ENCODE assay signal across 11 mouse cellular contexts in the genomic region with DNA sequence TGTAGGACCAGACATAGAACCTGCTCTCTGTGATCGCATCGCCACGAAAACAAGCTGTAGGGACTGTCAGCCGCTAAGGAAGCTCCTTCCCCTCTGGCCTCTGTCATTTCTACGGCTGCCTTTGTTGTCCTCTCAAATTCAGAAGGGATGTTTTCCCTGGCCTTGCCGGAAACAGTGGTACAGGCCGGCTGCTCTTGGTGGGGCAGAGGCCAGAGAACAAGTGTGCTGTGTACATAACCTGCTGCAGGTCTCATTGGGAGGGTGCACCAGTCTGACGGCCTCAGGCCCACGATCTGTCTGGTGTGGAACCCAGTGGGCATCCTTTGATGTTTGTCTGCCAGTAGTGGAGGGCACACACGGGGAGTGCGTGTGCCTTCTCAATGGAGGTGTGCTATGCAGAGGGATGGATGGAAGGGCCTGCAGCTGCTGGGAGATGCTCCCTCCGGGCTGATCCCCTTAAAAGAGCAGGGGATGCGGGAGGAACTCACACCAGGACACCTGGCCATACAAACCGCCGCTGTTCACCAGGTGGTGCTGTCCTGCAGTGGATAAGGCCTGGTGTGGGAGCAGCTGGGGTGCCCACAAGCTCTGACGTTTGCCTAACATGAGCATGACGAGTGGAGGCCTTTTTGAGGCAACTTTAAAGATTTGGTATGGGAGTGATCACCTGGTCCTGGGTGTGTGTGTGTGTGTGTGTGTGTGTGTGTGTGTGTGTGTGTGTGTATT.
DNase-seq lines count a peak whose midpoint lies in the region; ATAC-seq and TF ChIP-seq lines count a peak whose summit lies in the region.
"Had no signal": no experiment of that assay in that cellular context is flagged by ENCODE, and none has a peak within 500 bp of the region (broad histone marks: within the 10 kb centered on the region; RNA-seq: fewer than 3 reads in every experiment).

No protein-coding gene starts in this region.

- no peak for ATAC-seq in hindbrain, embryonic 14.5 days (ENCODE audit: low FRiP score)
- ATAC-seq in intestine, embryonic 14.5 days (replicated peaks; ENCODE audit: low FRiP score, low TSS enrichment, low read depth), result no peak
- peak; percentile 37; the same call in 1 of the 2 replicates for ATAC-seq in liver, embryonic 13.5 days (ENCODE audit: low read depth)

- no peak overlapping the region for H3K9ac ChIP-seq in hindbrain, embryonic 14.5 days
- H3K9ac ChIP-seq in intestine, embryonic 14.5 days (ENCODE audit: low read length), result no peak overlapping the region
- H3K9ac ChIP-seq in liver, embryonic 13.5 days, result no peak overlapping the region
- H3K9ac ChIP-seq: midbrain, embryonic 12.5 days had no signal

- peak overlapping the region; percentile 35; the same call in 1 of the 2 replicates for H3K27ac ChIP-seq in hindbrain, embryonic 10.5 days
- H3K27ac ChIP-seq in hindbrain, embryonic 14.5 days, result no peak overlapping the region
- peak overlapping the region; percentile 18; the same call in 1 of the 2 replicates for H3K27ac ChIP-seq in intestine, embryonic 14.5 days (ENCODE audit: low read depth)
- no peak overlapping the region for H3K27ac ChIP-seq in liver, embryonic 13.5 days
- no peak overlapping the region for H3K27ac ChIP-seq in left cerebral cortex, adult 2 months
- H3K27ac ChIP-seq: midbrain, embryonic 12.5 days had no signal

- no peak overlapping the region for H3K4me2 ChIP-seq in hindbrain, embryonic 14.5 days (replicated peaks)
- no peak overlapping the region for H3K4me2 ChIP-seq in intestine, embryonic 14.5 days (ENCODE audit: low read length)
- H3K4me2 ChIP-seq in liver, embryonic 13.5 days, result no peak overlapping the region
- H3K4me2 ChIP-seq: midbrain, embryonic 12.5 days had no signal

- WGBS in hindbrain, embryonic 10.5 days, result 38% methylated on average over 17 of the region's 17 CpGs
- WGBS in hindbrain, embryonic 14.5 days, result 45% methylated on average over 17 of the region's 17 CpGs
- 48% methylated on average over 17 of the region's 17 CpGs for WGBS in intestine, embryonic 14.5 days
- 50% methylated on average over 17 of the region's 17 CpGs for WGBS in liver, embryonic 13.5 days (ENCODE audit: insufficient replicate concordance)

- H3K4me1 ChIP-seq in hindbrain, embryonic 10.5 days (replicated peaks), result peaks cover 57% of the 10 kb centered on the region
- H3K4me1 ChIP-seq in hindbrain, embryonic 14.5 days (replicated peaks; ENCODE audit: control insufficient read depth, insufficient read depth, low read length), result 0 out of 2 replicates have a peak, but pooled peaks cover 2% of the 10 kb centered on the region
- H3K4me1 ChIP-seq in intestine, embryonic 14.5 days (replicated peaks; ENCODE audit: control insufficient read depth, insufficient read depth, low read length), result peaks cover 36% of the 10 kb centered on the region
- peaks cover 36% of the 10 kb centered on the region for H3K4me1 ChIP-seq in liver, embryonic 13.5 days (replicated peaks)

- H3K4me3 ChIP-seq in hindbrain, embryonic 10.5 days, result no peak overlapping the region
- H3K4me3 ChIP-seq in hindbrain, embryonic 14.5 days (replicated peaks; ENCODE audit: low read length), result no peak overlapping the region
- H3K4me3 ChIP-seq in intestine, embryonic 14.5 days (ENCODE audit: low read depth, low read length), result no peak overlapping the region
- no peak overlapping the region for H3K4me3 ChIP-seq in liver, embryonic 13.5 days (replicated peaks)
- H3K4me3 ChIP-seq in left cerebral cortex, adult 2 months, result no peak overlapping the region
- H3K4me3 ChIP-seq: midbrain, embryonic 12.5 days had no signal

- H3K27me3 ChIP-seq in hindbrain, embryonic 10.5 days (ENCODE audit: insufficient read depth, poor library complexity, severe bottlenecking), result 0 out of 2 replicates have a peak, but pooled peaks cover 4% of the 10 kb centered on the region
- H3K27me3 ChIP-seq in hindbrain, embryonic 14.5 days (ENCODE audit: control insufficient read depth, insufficient read depth, low read length), result no peaks in the 10 kb centered on the region
- H3K27me3 ChIP-seq in intestine, embryonic 14.5 days (replicated peaks; ENCODE audit: control insufficient read depth, insufficient read depth, low read length), result no peaks in the 10 kb centered on the region
- no peaks in the 10 kb centered on the region for H3K27me3 ChIP-seq in liver, embryonic 13.5 days

- no peak; the same call in 1 of the 2 replicates for TF ChIP-seq CTCF in left cerebral cortex, adult 2 months (IDR thresholded peaks at IDR 0.05)

- intact Hi-C loops in left cerebral cortex, adult 2 months (cut with DNase I), result no loop called here

- no peak for DNase-seq in hindbrain, embryonic 10.5 days (ENCODE audit: low spot score)
- DNase-seq in hindbrain, embryonic 14.5 days (ENCODE audit: low spot score), result no peak
- DNase-seq in Muller cell, postnatal 12 days (ENCODE audit: inconsistent ontology term), result peak; percentile 40
- no peak for DNase-seq in intestine, embryonic 14.5 days (ENCODE audit: low spot score)
- DNase-seq in liver, embryonic 13.5 days, result no peak
- no peak for DNase-seq in layer of hippocampus, postnatal 25 days (ENCODE audit: extremely low spot score in 1 of 2, low spot score in 1 of 2)
- DNase-seq in left cerebral cortex, adult 2 months (ENCODE audit: extremely low spot score in 1 of 2, low spot score in 2 of 2), result no peak
- no peak for DNase-seq in thymus, postnatal 0 days (ENCODE audit: low spot score)
- DNase-seq: right cerebral cortex, postnatal 4 days had no signal

- H3K9me3 ChIP-seq in hindbrain, embryonic 10.5 days, result no peaks in the 10 kb centered on the region
- no peaks in the 10 kb centered on the region for H3K9me3 ChIP-seq in hindbrain, embryonic 14.5 days (ENCODE audit: control insufficient read depth, low read length)
- no peaks in the 10 kb centered on the region for H3K9me3 ChIP-seq in intestine, embryonic 14.5 days (ENCODE audit: control insufficient read depth, low read length)
- no peaks in the 10 kb centered on the region for H3K9me3 ChIP-seq in liver, embryonic 13.5 days (replicated peaks)
- H3K9me3 ChIP-seq: G1E; midbrain, embryonic 12.5 days had no signal

- H3K36me3 ChIP-seq in hindbrain, embryonic 10.5 days, result no peaks in the 10 kb centered on the region
- H3K36me3 ChIP-seq in hindbrain, embryonic 14.5 days (replicated peaks; ENCODE audit: control insufficient read depth, insufficient read depth), result no peaks in the 10 kb centered on the region
- no peaks in the 10 kb centered on the region for H3K36me3 ChIP-seq in intestine, embryonic 14.5 days (ENCODE audit: control insufficient read depth, insufficient read depth, low read length)
- H3K36me3 ChIP-seq in liver, embryonic 13.5 days, result no peaks in the 10 kb centered on the region
- H3K36me3 ChIP-seq: G1E; midbrain, embryonic 12.5 days had no signal

Comparison
In these comparisons a context has a peak if more than half of its experiments do, and no peak if none do; other contexts are left out.
1. H3K27ac ChIP-seq: peak in hindbrain, embryonic 10.5 days (single experiment) and intestine, embryonic 14.5 days (single experiment); none in hindbrain, embryonic 14.5 days (single experiment), liver, embryonic 13.5 days (single experiment) and left cerebral cortex, adult 2 months (single experiment).